ENCODE assay signal across 8 mouse cellular contexts in genomic region chr19:5271430-5271829, GRCm38 (mm10). TPM values are rescaled to one million over a fixed set of nuclear protein-coding genes. Genes with fewer than 3 reads are reported as not detected.
DNase-seq lines count a peak whose midpoint lies in the region; ATAC-seq and TF ChIP-seq lines count a peak whose summit lies in the region.

No protein-coding gene starts in this region.

- TF ChIP-seq CTCF in G1E (IDR thresholded peaks at IDR 0.05; ENCODE audit: low read depth, low read length): no peak
- no peak for TF ChIP-seq CTCF in liver, postnatal 0 days (IDR thresholded peaks at IDR 0.05; ENCODE audit: low read depth)

- H3K4me3 ChIP-seq in G1E (ENCODE audit: low read depth, low read length): peak overlapping the region; percentile 94; the same call in 1 of the 2 replicates
- peak overlapping the region; percentile 97 for H3K4me3 ChIP-seq in hindbrain, embryonic 13.5 days
- peak overlapping the region; percentile 93; the same call in 1 of the 2 replicates for H3K4me3 ChIP-seq in liver, postnatal 0 days (ENCODE audit: low read depth, low read length)

- 37% methylated on average over 1 of the region's 1 CpGs for WGBS in hindbrain, embryonic 13.5 days
- 38% methylated on average over 1 of the region's 1 CpGs for WGBS in liver, postnatal 0 days (ENCODE audit: insufficient replicate concordance)

- H3K27me3 ChIP-seq in G1E (ENCODE audit: insufficient read depth, low read length): no peaks in the 10 kb centered on the region
- H3K27me3 ChIP-seq in hindbrain, embryonic 13.5 days: no peaks in the 10 kb centered on the region
- H3K27me3 ChIP-seq in liver, postnatal 0 days (ENCODE audit: insufficient read depth, low read length): no peaks in the 10 kb centered on the region

- H3K36me3 ChIP-seq in G1E (replicated peaks): peaks cover 36% of the 10 kb centered on the region
- H3K36me3 ChIP-seq in hindbrain, embryonic 13.5 days: peaks cover 21% of the 10 kb centered on the region
- H3K36me3 ChIP-seq in liver, postnatal 0 days (replicated peaks; ENCODE audit: insufficient read depth, low read length): peaks cover 24% of the 10 kb centered on the region

- H3K4me1 ChIP-seq in G1E (ENCODE audit: insufficient read depth, low read depth, low read length): peaks cover 74% of the 10 kb centered on the region
- peaks cover 37% of the 10 kb centered on the region for H3K4me1 ChIP-seq in hindbrain, embryonic 13.5 days (replicated peaks)
- peaks cover 45% of the 10 kb centered on the region for H3K4me1 ChIP-seq in liver, postnatal 0 days (ENCODE audit: insufficient read depth)

- ATAC-seq in G1E (ENCODE audit: extremely low read depth, insufficient number of reproducible peaks, low FRiP score, poor library complexity, severe bottlenecking): no peak
- no peak for ATAC-seq in hindbrain, embryonic 13.5 days (ENCODE audit: low FRiP score)
- no peak for ATAC-seq in liver, postnatal 0 days

- H3K9ac ChIP-seq in hindbrain, embryonic 13.5 days: peak overlapping the region; percentile 96; the same call in 1 of the 2 replicates
- no peak overlapping the region for H3K9ac ChIP-seq in liver, postnatal 0 days (replicated peaks)

- intact Hi-C loops in heart, postnatal 10 days (cut with DNase I): no loop called here
- intact Hi-C loops in left cerebral cortex, postnatal 4 days (cut with DNase I): loop anchor here (10.0 kb wide), 1 partner anchor 87 kb away; no protein-coding TSS in a partner anchor

- H3K27ac ChIP-seq in hindbrain, embryonic 13.5 days: no peak overlapping the region
- H3K27ac ChIP-seq in liver, postnatal 0 days (ENCODE audit: low read depth): peak overlapping the region; percentile 16; the same call in 1 of the 2 replicates

- TF ChIP-seq EP300 in liver, postnatal 0 days (IDR thresholded peaks at IDR 0.05; ENCODE audit: low read depth): no peak

- DNase-seq in heart, adult 11 months: peak; percentile 58
- no peak for DNase-seq in heart, postnatal 10 days
- no peak for DNase-seq in G1E (ENCODE audit: low spot score)
- no peak for DNase-seq in liver, postnatal 0 days
- no peak for DNase-seq in ovary, postnatal 10 days (ENCODE audit: low spot score)
- DNase-seq in cerebellum, postnatal 10 days: no peak
- no peak for DNase-seq in left cerebral cortex, postnatal 4 days

- H3K4me2 ChIP-seq in hindbrain, embryonic 13.5 days: peak overlapping the region; percentile 91
- peak overlapping the region; percentile 100 for H3K4me2 ChIP-seq in liver, postnatal 0 days (ENCODE audit: low read depth, low read length)

- no peaks in the 10 kb centered on the region for H3K9me3 ChIP-seq in G1E (replicated peaks)
- no peaks in the 10 kb centered on the region for H3K9me3 ChIP-seq in hindbrain, embryonic 13.5 days
- H3K9me3 ChIP-seq in liver, postnatal 0 days (ENCODE audit: low read length): no peaks in the 10 kb centered on the region

RNA-seq across cellular contexts. Expression of gene Pacs1, which starts 1.5 kb away (rescaled TPM):
- total RNA-seq in heart, postnatal 10 days (2021): 10 to 100 TPM; 24.5 to 27.8 TPM
- 49.8 and 53.3 TPM in 2 replicates for total RNA-seq in G1E (2014; fragmentation: Nextera tagmentation)
- total RNA-seq in G1E (2017): 9.8 TPM in 2 replicates
- 39.0 and 50.6 TPM in 2 replicates for polyA plus RNA-seq in G1E (2012)
- 33.9 TPM in 2 replicates for polyA plus RNA-seq in hindbrain, embryonic 13.5 days (2015; fragmentation: Nextera tagmentation; extraction: Ambion mirVana)
- polyA plus RNA-seq in liver, postnatal 0 days (2015; fragmentation: Nextera tagmentation; extraction: Ambion mirVana): 2.6 and 3.3 TPM in 2 replicates
- 10 to 100 TPM; 90.7 to 92.6 TPM for total RNA-seq in left cerebral cortex, postnatal 4 days (2021)

RNA-seq across cellular contexts. Expression of gene Sf3b2, which starts 23.8 kb away (rescaled TPM):
- 100 to 1,000 TPM; 129 to 136 TPM for total RNA-seq in heart, postnatal 10 days (2021)
- total RNA-seq in G1E (2014; fragmentation: Nextera tagmentation) (161 and 175 TPM in 2 replicates), G1E (2017) (233 and 253 TPM in 2 replicates)
- 273 and 421 TPM in 2 replicates for polyA plus RNA-seq in G1E (2012)
- polyA plus RNA-seq in hindbrain, embryonic 13.5 days (2015; fragmentation: Nextera tagmentation; extraction: Ambion mirVana): 373 and 377 TPM in 2 replicates
- 80.7 and 93.7 TPM in 2 replicates for polyA plus RNA-seq in liver, postnatal 0 days (2015; fragmentation: Nextera tagmentation; extraction: Ambion mirVana)
- 100 to 1,000 TPM; 188 to 203 TPM for total RNA-seq in left cerebral cortex, postnatal 4 days (2021)

RNA-seq across cellular contexts. Expression of gene Gal3st3, which starts 26.7 kb away (rescaled TPM):
- total RNA-seq in heart, postnatal 10 days (2021): 10 to 100 TPM in 1 of 2 experiments, 1 to 10 TPM in 1; 9.4 to 14.6 TPM
- total RNA-seq in G1E (2014; fragmentation: Nextera tagmentation) (not detected in 2 replicates), G1E (2017) (0.16 TPM in 1 of 2 replicates, not detected in the other)
- polyA plus RNA-seq in G1E (2012): not detected in 2 replicates
- polyA plus RNA-seq in hindbrain, embryonic 13.5 days (2015; fragmentation: Nextera tagmentation; extraction: Ambion mirVana): 34.1 and 36.0 TPM in 2 replicates
- polyA plus RNA-seq in liver, postnatal 0 days (2015; fragmentation: Nextera tagmentation; extraction: Ambion mirVana): not detected in 2 replicates
- total RNA-seq in left cerebral cortex, postnatal 4 days (2021): 10 to 100 TPM; 60.0 to 60.3 TPM

Comparison
In these comparisons a context has a peak if more than half of its experiments do, and no peak if none do; other contexts are left out.
1. RNA of gene Gal3st3, which starts 26.7 kb away (total RNA-seq): 60.0 to 60.3 TPM in left cerebral cortex, postnatal 4 days and 9.4 to 14.6 TPM in heart, postnatal 10 days; 0.16 TPM in G1E; every median in the first group is over 4 times any median in the second.
2. Peak in every context shown above with its lines, with median percentiles within 50 percentile points of each other: H3K4me3 ChIP-seq.